Mouse (Mus musculus) stomach, postnatal 0 days (tissue): ENCODE results near the gene Tbc1d4.

ENCODE experiments used
- CTCF ChIP-seq: IDR thresholded peaks from 2 replicates; pipeline ENCODE4 v1.5.1; 2016; ENCODE audit warnings: antibody characterized with exemption, low read depth, mild to moderate bottlenecking, moderate library complexity
- EP300 ChIP-seq: optimal IDR thresholded peaks from 2 replicates; pipeline ENCODE3; 2016; ENCODE audit warnings: antibody characterized with exemption

DNA sequence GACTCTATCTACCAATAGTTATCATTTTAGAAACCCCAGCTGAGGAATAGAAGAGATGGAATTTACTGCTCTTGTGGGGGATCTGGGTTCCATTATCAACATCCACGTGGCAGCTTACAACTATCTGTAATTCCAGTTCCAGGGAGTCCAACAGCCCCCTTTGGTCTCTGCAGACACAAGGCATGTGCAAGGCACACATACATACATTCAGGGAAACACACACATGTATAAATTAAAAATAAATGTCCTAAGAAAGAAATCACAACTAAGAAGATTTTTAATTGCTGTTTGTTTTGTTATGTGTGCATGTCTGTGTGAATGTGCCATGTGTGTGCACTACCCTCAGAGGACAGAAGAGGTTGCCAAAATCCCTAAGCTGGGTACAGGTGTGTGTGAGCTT, 82.5 kb downstream of the Tbc1d4 start:
- TF ChIP-seq CTCF: no peak
- no peak for TF ChIP-seq EP300
